Mouse (Mus musculus): ENCODE measurements around the gene Unc79. TPM values are rescaled to one million over a fixed set of nuclear protein-coding genes. Genes with fewer than 3 reads are reported as not detected.

Unc79 gene
- total RNA-seq, 2 experiments from 2014 or later = 0.09 TPM; not detected in 1

- ATAC-seq (replicated peaks; ENCODE audit: low FRiP score, poor library complexity, severe bottlenecking) = no peak
Observed at GRCm38 (mm10) chr12:103116639-103117038, 168.0 kb downstream of the Unc79 start.

GRCm38 (mm10) chr12:103117517-103118193, 169.0 kb downstream of the Unc79 start:
- ATAC-seq (replicated peaks; ENCODE audit: low FRiP score, poor library complexity, severe bottlenecking) = no peak

DNA sequence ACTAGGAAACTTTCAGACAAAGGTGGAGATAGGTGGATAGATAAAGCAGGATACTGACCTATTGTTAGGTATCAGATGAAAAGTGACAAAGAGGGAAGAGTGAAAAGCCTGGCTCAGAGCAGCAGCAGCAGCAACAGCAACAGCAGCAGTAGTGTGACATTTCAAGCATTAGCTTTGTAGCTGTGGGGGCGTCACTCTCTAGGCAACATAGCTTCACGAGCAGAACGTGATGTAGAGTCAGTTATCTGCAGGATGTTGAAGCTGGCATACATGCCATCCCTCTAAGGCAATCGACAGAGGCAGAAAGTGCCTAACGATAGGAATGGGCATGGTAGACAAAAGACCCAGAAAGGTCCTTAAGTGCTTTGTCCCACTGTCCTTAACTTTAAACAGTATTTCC, 173.3 kb downstream of the Unc79 start:
- no peak for ATAC-seq (replicated peaks; ENCODE audit: low FRiP score, poor library complexity, severe bottlenecking)

DNA sequence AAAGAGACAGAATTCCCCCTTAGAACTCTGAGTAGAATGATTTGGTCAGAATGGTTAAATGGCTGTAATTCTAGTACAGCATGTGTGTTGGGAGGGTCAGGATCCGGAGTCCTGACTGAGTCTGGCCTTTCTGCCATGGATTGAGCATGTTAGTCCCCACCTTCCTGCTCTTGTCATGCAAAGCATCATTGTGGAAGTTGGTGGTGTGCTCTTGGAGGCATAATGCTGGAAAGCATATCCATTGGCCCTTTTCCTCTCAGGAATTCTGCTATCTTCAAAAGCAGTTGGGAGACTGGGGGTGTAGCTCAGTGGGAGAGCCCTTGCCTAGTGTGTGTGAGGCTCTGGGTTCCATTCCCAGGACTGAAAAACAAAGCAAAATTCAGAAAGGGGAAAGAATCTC, 175.2 kb downstream of the Unc79 start:
- ATAC-seq (replicated peaks; ENCODE audit: low FRiP score, poor library complexity, severe bottlenecking) = no peak

- ATAC-seq (replicated peaks; ENCODE audit: low FRiP score, poor library complexity, severe bottlenecking) = no peak
Observed at GRCm38 (mm10) chr12:103128914-103129313, 180.3 kb downstream of the Unc79 start.

DNA sequence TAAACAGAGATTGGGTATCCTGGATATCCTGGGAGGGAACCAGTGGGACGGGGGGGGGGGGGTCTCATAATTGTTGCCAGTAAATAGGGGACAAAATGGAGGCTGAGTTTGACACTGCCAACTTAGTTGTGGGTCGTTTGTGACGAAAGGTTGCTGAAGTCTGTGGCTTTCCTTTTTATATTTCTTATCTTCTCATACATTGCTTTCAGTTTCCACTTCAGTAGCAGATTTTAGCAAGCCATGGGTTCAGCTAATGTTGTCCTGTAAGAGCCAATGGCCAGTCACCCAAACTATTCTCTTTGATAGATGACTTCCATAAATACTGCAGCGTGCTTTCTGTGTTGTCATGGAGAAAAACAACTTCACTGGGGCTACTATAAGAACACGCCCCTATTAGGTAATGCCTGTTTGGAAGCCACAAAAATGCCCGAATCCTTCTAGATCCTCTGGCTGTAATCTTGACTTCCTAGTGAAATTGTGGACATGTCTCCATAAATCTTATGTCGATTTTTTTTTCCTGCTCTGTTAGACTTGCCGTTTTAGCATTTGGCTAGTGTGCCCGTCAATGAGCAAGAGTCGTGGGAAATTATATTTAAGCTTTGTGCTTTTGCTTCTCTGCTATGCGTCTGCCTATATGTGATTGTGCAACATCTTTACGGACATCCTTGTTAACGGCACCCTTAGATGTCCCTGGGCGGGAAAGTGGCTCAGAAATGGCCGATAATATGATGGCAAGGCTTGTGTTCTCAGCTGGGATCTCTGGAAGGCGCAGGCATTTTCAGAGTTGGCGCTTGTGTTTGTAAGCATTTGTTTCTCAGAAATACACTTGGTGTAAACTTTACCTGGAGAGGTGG, 181.0 kb downstream of the Unc79 start:
- no peak for ATAC-seq (replicated peaks; ENCODE audit: low FRiP score, poor library complexity, severe bottlenecking)

GRCm38 (mm10) chr12:103131419-103131818, 182.8 kb downstream of the Unc79 start:
- ATAC-seq (replicated peaks; ENCODE audit: low FRiP score, poor library complexity, severe bottlenecking) = no peak

GRCm38 (mm10) chr12:103142550-103143010, 193.9 kb downstream of the Unc79 start:
- no peak for ATAC-seq (replicated peaks; ENCODE audit: low FRiP score, poor library complexity, severe bottlenecking)

- no peak for ATAC-seq (replicated peaks; ENCODE audit: low FRiP score, poor library complexity, severe bottlenecking)
Observed at GRCm38 (mm10) chr12:103143798-103144565, 195.3 kb downstream of the Unc79 start.

GRCm38 (mm10) chr12:103150247-103150646, 201.6 kb downstream of the Unc79 start:
- ATAC-seq (replicated peaks; ENCODE audit: low FRiP score, poor library complexity, severe bottlenecking) = no peak

- ATAC-seq (replicated peaks; ENCODE audit: low FRiP score, poor library complexity, severe bottlenecking) = no peak
Observed at GRCm38 (mm10) chr12:103154927-103155326, 206.3 kb downstream of the Unc79 start.

DNA sequence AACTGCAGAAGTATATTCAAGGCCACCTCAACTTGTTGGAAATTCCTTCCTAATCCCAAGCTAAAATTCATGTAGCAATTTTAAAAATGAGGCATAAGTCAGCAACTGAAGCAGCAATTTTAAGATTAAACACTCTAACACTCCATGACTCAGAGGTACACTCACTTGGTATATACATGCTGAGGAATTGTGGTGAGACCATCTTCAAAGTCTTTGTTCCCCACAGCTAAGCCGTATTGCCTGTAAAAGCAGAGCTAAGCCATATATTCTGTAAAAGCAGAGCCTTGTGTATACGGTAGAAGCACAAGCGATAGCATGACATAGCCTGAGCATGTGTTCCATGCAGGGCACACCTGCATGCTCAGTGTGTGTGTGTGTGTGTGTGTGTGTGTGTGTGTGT, 206.7 kb downstream of the Unc79 start:
- no peak for ATAC-seq (replicated peaks; ENCODE audit: low FRiP score, poor library complexity, severe bottlenecking)

GRCm38 (mm10) chr12:103157129-103157910, 208.7 kb downstream of the Unc79 start:
- no peak for ATAC-seq (replicated peaks; ENCODE audit: low FRiP score, poor library complexity, severe bottlenecking)

DNA sequence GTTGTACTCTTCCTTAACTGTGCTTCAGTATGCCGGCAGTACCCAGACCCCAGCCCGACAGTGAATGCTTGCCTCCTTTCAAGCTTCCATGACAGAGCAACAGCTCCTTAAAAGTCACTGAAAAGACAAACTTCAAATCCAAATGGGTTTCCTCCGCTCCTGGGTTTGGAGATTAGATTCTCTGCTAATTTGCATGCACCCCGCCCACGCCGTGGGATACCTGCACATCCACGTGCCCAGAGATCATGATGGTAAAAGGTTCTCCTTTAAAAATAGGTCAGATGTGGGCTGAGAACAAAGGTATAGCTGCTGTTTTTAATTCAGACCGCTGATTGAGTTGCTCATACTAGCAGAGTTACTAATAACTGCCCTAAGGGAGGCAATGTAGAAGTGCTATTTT, 210.4 kb downstream of the Unc79 start:
- ATAC-seq (replicated peaks; ENCODE audit: low FRiP score, poor library complexity, severe bottlenecking) = no peak

- no peak for ATAC-seq (replicated peaks; ENCODE audit: low FRiP score, poor library complexity, severe bottlenecking)
Observed at GRCm38 (mm10) chr12:103160721-103161120, 212.1 kb downstream of the Unc79 start.

- ATAC-seq (replicated peaks; ENCODE audit: low FRiP score, poor library complexity, severe bottlenecking) = no peak
Observed at GRCm38 (mm10) chr12:103163596-103163995, 214.9 kb downstream of the Unc79 start.

DNA sequence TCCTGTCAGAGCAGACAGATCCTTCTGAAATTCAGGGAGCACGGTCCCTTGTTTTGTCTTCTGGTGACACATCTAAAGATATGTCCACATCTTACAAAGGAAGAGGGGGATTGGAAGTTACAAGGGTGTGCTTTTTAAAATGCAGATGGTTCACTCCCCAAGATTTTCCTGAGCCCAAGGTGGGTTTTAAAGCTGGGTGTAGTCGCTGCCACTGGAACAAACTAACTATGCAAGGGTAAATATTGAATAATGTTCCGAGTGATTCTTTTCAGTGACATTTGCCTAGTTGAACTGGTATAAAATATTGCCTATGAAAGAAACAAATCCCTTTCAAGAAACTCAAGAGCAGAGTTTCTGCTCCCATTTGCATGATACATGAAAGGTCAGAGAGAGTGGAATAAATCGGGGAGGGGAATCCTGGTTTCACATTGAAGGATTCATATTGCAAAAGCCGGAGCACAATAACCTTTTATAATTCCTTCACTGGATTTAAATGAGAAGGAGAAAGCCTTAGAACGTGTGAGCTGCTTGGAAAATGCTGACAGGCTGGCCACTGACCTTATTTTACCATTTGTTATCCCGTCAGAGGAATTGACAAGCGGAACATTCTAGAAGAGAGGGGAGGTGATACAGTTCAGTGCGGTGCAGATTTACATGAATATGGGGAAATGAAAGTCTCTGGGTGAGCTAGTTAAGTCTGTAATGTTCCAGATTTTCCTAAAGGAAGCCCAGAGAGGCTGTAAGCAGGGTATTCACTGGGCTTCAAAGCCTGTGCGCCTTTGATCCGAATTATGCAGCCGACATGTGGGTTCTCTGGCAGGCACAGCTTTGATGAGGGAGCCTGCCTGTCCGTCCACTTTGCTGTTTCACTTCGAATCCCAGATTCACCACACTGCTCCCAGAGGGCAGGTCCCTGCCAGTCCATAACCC, 215.7 kb downstream of the Unc79 start:
- no peak for ATAC-seq (replicated peaks; ENCODE audit: low FRiP score, poor library complexity, severe bottlenecking)

- ATAC-seq (replicated peaks; ENCODE audit: low FRiP score, poor library complexity, severe bottlenecking) = no peak
Observed at GRCm38 (mm10) chr12:103168892-103169291, 220.2 kb downstream of the Unc79 start.

GRCm38 (mm10) chr12:103183057-103183456, 234.4 kb downstream of the Unc79 start:
- no peak for ATAC-seq (replicated peaks; ENCODE audit: low FRiP score, poor library complexity, severe bottlenecking)
